Mouse (Mus musculus): ENCODE data around the gene Col27a1.

DNA sequence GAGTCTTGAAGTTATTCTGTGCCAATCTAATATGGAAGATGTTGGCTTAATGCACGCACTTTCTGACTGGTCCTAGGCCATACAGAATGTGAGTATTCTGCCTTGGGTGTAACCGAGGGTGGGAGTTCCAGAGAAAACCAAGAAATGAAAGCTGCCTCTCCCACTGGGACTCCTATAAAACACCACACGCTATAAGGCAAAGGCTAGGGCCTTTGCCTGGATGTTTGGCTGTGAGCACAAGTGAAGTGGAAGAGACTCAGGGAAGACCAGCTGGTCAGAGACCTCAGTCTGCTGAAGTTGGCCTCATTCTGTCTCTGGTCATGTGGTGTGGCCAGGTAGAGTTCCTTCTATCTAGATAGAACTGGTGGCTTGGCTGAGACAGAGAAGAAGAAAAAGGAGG lies 23.4 kb downstream of the Col27a1 start:
- no peak for TF ChIP-seq CTCF (IDR thresholded peaks at IDR 0.05; ENCODE audit: low read depth, low read length)
- TF ChIP-seq POLR2A (IDR thresholded peaks at IDR 0.05; ENCODE audit: insufficient read depth, low read length), result no peak

Data from ES-Bruce4 (cell line).